Mouse (Mus musculus) testis, adult 2 months (tissue): Measurements from ENCODE around the gene Olfr508.

Experiments used
- CTCF ChIP-seq: fragments of 200-500 bp; IDR thresholded peaks from 2 replicates; pipeline ENCODE4 v1.5.1; 2012; ENCODE audit warnings: low read depth, mild to moderate bottlenecking, inconsistent platforms, low read length, moderate library complexity; ENCODE audit not compliant: control insufficient read depth, insufficient read depth, insufficient replicate concordance
- POLR2A ChIP-seq: fragments of 200-500 bp; IDR thresholded peaks from 2 replicates; pipeline ENCODE4 v1.6.1; 2012; ENCODE audit warnings: low read depth, mild to moderate bottlenecking, inconsistent platforms, low read length, moderate library complexity; ENCODE audit not compliant: control insufficient read depth

DNA sequence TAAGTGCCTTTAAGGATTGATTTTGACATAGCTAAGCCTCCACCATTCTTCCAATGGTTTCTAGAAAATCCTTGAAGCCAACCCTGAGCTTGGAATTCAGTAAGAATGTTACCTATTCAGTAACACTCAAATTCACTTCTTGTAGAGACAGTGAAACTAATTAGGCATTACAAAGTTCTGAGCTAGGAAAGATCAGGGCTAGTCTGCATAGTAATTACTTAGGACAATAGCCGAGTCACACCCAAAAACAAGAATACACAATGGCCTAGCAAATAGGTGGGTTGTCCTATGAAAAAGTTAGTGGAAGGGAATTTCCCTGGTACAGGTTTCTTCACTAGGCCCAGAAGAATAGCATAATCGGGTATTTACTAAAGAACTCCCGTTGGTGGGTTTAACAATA, 32.6 kb downstream of the Olfr508 start:
- no peak for TF ChIP-seq POLR2A
- TF ChIP-seq CTCF = no peak
